Mouse (Mus musculus) embryonic fibroblast, embryonic 13.5 days (primary cell): ENCODE results near the gene Alyref.

Experiments used
- CTCF ChIP-seq: IDR thresholded peaks from 2 replicates; pipeline ENCODE4 v1.5.1; 2011; ENCODE audit warnings: mild to moderate bottlenecking, control low read depth, low read length, moderate library complexity, borderline replicate concordance; ENCODE audit not compliant: insufficient read depth
- POLR2A ChIP-seq: IDR thresholded peaks from 2 replicates; pipeline ENCODE4 v1.6.1; 2011; ENCODE audit warnings: low read depth, mild to moderate bottlenecking, control low read depth, low read length, moderate library complexity

DNA sequence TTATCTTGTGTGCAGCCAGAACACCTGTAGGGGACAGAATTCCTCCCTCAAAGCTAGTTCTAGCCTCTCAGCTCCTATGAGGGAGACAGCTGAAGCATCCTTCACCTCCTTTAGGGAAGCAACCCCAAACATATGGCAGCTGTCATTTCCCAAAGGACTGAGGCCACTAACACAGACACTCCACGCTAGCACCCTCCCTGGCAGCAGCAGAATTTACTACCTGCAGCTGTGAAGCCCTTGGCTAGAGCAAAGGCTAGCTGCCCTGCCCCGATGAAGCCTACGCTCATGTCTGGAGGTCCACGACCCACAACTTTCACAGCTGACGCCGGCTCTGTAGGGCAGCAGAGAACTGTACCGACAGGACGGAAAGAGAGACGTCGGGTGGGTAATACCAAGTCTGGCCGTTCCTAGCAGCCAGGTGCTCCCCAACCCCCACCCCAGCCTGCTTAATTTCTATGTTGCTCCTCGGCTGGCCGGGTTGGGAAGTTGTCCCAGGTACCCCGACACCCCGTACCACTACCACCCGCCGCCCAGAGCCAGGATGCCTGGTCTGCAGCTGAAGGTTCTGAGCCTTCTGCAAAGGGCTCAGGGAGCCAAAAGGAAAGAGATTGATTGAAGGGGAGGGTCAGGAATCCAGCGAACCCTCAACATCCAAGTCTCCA, 44.9 kb upstream of the Alyref start:
- peak; percentile 24; the same call in 1 of the 2 replicates for TF ChIP-seq POLR2A
- TF ChIP-seq CTCF, result no peak
